Mouse (Mus musculus) ES-CJ7 (cell line): ENCODE measurements around the gene Epha5.
A peak's percentile ranks its signal among the peaks of the same experiment; 100 is the strongest.

Experiments
- DNase-seq: peaks from one replicate; pipeline ENCODE4 v3.0.0; 2011; ENCODE audit warnings: low read depth, low spot score

The Epha5 gene

GRCm38 (mm10) chr5:84417062-84417879 is at the start of gene Epha5:
Epha5 (minus strand) TSS chr5:84417382.
- DNase-seq = peak; percentile 75

GRCm38 (mm10) chr5:84456216-84456615 is 39.0 kb upstream of the Epha5 start:
- no peak for DNase-seq

GRCm38 (mm10) chr5:84454641-84455040 is 37.5 kb upstream of the Epha5 start:
- DNase-seq = no peak

- no peak for DNase-seq
These were observed 36.7 kb upstream of the Epha5 start for GRCm38 (mm10) chr5:84453839-84454238.

GRCm38 (mm10) chr5:84440232-84440631 is 23.1 kb upstream of the Epha5 start:
- DNase-seq = no peak

- DNase-seq = peak; percentile 37
These were observed 991 bp downstream of the Epha5 start for GRCm38 (mm10) chr5:84415961-84416821.

GRCm38 (mm10) chr5:84414931-84415431 is 2.2 kb downstream of the Epha5 start:
- no peak for DNase-seq

- no peak for DNase-seq
These were observed 4.2 kb downstream of the Epha5 start for GRCm38 (mm10) chr5:84413026-84413425.

GRCm38 (mm10) chr5:84408370-84408769 is 8.8 kb downstream of the Epha5 start:
- peak; percentile 36 for DNase-seq

- DNase-seq = no peak
These were observed 20.1 kb downstream of the Epha5 start for GRCm38 (mm10) chr5:84397085-84397484.

- no peak for DNase-seq
These were observed 51.8 kb downstream of the Epha5 start for GRCm38 (mm10) chr5:84365334-84365733.

GRCm38 (mm10) chr5:84359430-84359829 is 57.8 kb downstream of the Epha5 start:
- no peak for DNase-seq

GRCm38 (mm10) chr5:84353069-84353468 is 64.1 kb downstream of the Epha5 start:
- DNase-seq = peak; percentile 8

GRCm38 (mm10) chr5:84346728-84347499 is 70.3 kb downstream of the Epha5 start:
- DNase-seq = no peak

GRCm38 (mm10) chr5:84335834-84336465 is 81.2 kb downstream of the Epha5 start:
- no peak for DNase-seq

- DNase-seq = no peak
These were observed 82.7 kb downstream of the Epha5 start for GRCm38 (mm10) chr5:84334481-84334880.

GRCm38 (mm10) chr5:84331631-84332030 is 85.6 kb downstream of the Epha5 start:
- DNase-seq = no peak

- no peak for DNase-seq
These were observed 96.6 kb downstream of the Epha5 start for GRCm38 (mm10) chr5:84320553-84320952.

- DNase-seq = no peak
These were observed 97.0 kb downstream of the Epha5 start for GRCm38 (mm10) chr5:84320138-84320537.

- DNase-seq = peak; percentile 3
These were observed 98.3 kb downstream of the Epha5 start for GRCm38 (mm10) chr5:84318814-84319340.

- DNase-seq = no peak
These were observed 99.3 kb downstream of the Epha5 start for GRCm38 (mm10) chr5:84317839-84318238.
